Mouse (Mus musculus): ENCODE results near the gene Dhrs4. TPM values are rescaled to one million over a fixed set of nuclear protein-coding genes. Genes with fewer than 3 reads are reported as not detected.

Dhrs4 gene
- polyA plus RNA-seq, 1 experiment from 2014 or later: 61.0 TPM

DNA sequence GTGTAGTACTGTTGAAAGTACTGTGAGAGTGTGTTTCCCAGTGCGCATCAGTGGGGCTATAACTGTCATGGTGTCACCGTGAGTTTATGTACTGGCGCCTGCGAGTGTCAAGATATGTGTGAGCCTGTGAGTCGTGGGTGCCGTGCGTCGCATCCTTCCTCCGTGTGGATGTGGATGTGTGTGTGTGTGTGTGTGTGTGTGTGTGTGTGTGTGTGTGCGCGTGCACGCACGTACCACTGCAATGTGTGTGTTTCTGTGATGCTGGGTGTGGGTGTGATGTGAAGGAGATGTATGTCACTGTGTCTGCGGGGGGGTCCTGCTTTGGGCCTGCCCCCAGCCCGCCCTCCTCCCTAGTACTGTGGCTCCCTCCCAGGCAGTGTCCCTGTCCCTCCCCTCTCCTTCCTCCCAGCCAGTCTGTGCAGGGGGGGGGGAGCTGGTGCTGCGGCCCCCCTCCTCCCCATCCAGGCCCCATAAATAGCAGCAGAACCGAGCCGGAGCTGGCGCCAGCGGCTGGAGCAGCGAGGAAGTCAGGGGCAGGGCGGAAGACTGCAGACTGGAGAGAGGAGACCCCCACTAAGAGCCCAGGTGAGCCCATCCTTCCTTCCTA lies 31.7 kb downstream of the Dhrs4 start, which contains the start of gene Cpne6:
Cpne6 (plus strand) TSS at position 321 of the 607 bp plus-strand sequence.
- Histone ChIP-seq H3K4me3 (ENCODE audit: low read depth, low read length) (no peak within 1 kb of the TSS), H3K4me1 (replicated peaks; ENCODE audit: control insufficient read depth, insufficient read depth, low read length) (0 out of 2 replicates have a peak, but pooled peaks cover 3% of the 10 kb centered on the region), H3K36me3 (ENCODE audit: control insufficient read depth, insufficient read depth, low read length) (no peaks in the 10 kb centered on the region), H3K9ac (ENCODE audit: low read length) (no peak within 1 kb of the TSS), H3K27ac (ENCODE audit: low read depth) (no peak within 1 kb of the TSS), H3K27me3 (replicated peaks; ENCODE audit: control insufficient read depth, insufficient read depth, low read length) (no peaks in the 10 kb centered on the region), H3K4me2 (ENCODE audit: low read length) (no peak within 1 kb of the TSS), H3K9me3 (ENCODE audit: control insufficient read depth, low read length) (no peaks in the 10 kb centered on the region)
- WGBS: 59% methylated on average over 17 of the region's 22 CpGs
- ATAC-seq (replicated peaks; ENCODE audit: low FRiP score, low TSS enrichment, low read depth): no peak
- DNase-seq (ENCODE audit: low spot score): no peak

- no peak for DNase-seq (ENCODE audit: low spot score)
- Histone ChIP-seq H3K9ac (ENCODE audit: low read length) (no peak overlapping the region), H3K27me3 (replicated peaks; ENCODE audit: control insufficient read depth, insufficient read depth, low read length) (no peaks in the 10 kb centered on the region), H3K9me3 (ENCODE audit: control insufficient read depth, low read length) (no peaks in the 10 kb centered on the region), H3K4me2 (ENCODE audit: low read length) (no peak overlapping the region), H3K4me1 (replicated peaks; ENCODE audit: control insufficient read depth, insufficient read depth, low read length) (0 out of 2 replicates have a peak, but pooled peaks cover 3% of the 10 kb centered on the region), H3K36me3 (ENCODE audit: control insufficient read depth, insufficient read depth, low read length) (no peaks in the 10 kb centered on the region), H3K4me3 (ENCODE audit: low read depth, low read length) (no peak overlapping the region), H3K27ac (ENCODE audit: low read depth) (no peak overlapping the region)
- 45% methylated on average over 7 of the region's 7 CpGs for WGBS
- no peak; the same call in 1 of the 2 replicates for ATAC-seq (replicated peaks; ENCODE audit: low FRiP score, low TSS enrichment, low read depth)
Observed at GRCm38 (mm10) chr14:55511037-55511436, 32.5 kb downstream of the Dhrs4 start.

GRCm38 (mm10) chr14:55513927-55514326 lies 35.4 kb downstream of the Dhrs4 start:
- H3K36me3 ChIP-seq (ENCODE audit: control insufficient read depth, insufficient read depth, low read length): no peaks in the 10 kb centered on the region
- no peaks in the 10 kb centered on the region for H3K9me3 ChIP-seq (ENCODE audit: control insufficient read depth, low read length)
- H3K4me3 ChIP-seq (ENCODE audit: low read depth, low read length): no peak overlapping the region
- H3K9ac ChIP-seq (ENCODE audit: low read length): no peak overlapping the region
- 0 out of 2 replicates have a peak, but pooled peaks cover 3% of the 10 kb centered on the region for H3K4me1 ChIP-seq (replicated peaks; ENCODE audit: control insufficient read depth, insufficient read depth, low read length)
- no peak overlapping the region for H3K4me2 ChIP-seq (ENCODE audit: low read length)
- H3K27ac ChIP-seq (ENCODE audit: low read depth): no peak overlapping the region
- DNase-seq (ENCODE audit: low spot score) (no peak), ATAC-seq (replicated peaks; ENCODE audit: low FRiP score, low TSS enrichment, low read depth) (no peak)
- H3K27me3 ChIP-seq (replicated peaks; ENCODE audit: control insufficient read depth, insufficient read depth, low read length): no peaks in the 10 kb centered on the region
- WGBS: 60% methylated on average over 10 of the region's 10 CpGs

DNA sequence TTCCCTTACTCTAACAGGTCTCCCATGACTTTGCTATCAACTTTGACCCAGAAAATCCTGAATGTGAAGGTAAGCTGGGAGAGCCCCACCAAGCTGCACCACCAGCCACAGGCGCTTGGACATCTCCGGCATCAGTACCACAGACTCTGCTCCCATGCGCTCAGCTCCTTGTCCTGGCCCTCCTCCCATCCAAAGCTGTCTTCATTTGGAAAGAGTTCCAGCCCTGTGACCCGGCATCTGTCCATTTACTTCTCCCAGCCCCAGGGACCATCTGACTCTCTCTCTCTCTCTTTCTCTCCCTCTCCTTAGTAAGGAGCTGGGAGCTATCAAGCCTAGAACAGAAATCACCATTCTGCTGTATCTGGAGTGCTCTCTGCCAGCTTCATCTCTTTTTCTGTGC lies 37.3 kb downstream of the Dhrs4 start:
- Histone ChIP-seq H3K9me3 (ENCODE audit: control insufficient read depth, low read length) (no peaks in the 10 kb centered on the region), H3K4me3 (ENCODE audit: low read depth, low read length) (no peak overlapping the region), H3K9ac (ENCODE audit: low read length) (no peak overlapping the region), H3K36me3 (ENCODE audit: control insufficient read depth, insufficient read depth, low read length) (no peaks in the 10 kb centered on the region), H3K27ac (ENCODE audit: low read depth) (no peak overlapping the region), H3K27me3 (replicated peaks; ENCODE audit: control insufficient read depth, insufficient read depth, low read length) (peaks cover 14% of the 10 kb centered on the region), H3K4me2 (ENCODE audit: low read length) (no peak overlapping the region), H3K4me1 (replicated peaks; ENCODE audit: control insufficient read depth, insufficient read depth, low read length) (peaks cover under 1% of the 10 kb centered on the region; the same call in 1 of the 2 replicates)
- 86% methylated on average over 4 of the region's 4 CpGs for WGBS
- DNase-seq (ENCODE audit: low spot score) (no peak), ATAC-seq (replicated peaks; ENCODE audit: low FRiP score, low TSS enrichment, low read depth) (no peak)

- Histone ChIP-seq H3K27ac (ENCODE audit: low read depth) (no peak overlapping the region), H3K4me3 (ENCODE audit: low read depth, low read length) (no peak overlapping the region), H3K9ac (ENCODE audit: low read length) (no peak overlapping the region), H3K4me2 (ENCODE audit: low read length) (no peak overlapping the region), H3K27me3 (replicated peaks; ENCODE audit: control insufficient read depth, insufficient read depth, low read length) (peaks cover 41% of the 10 kb centered on the region), H3K9me3 (ENCODE audit: control insufficient read depth, low read length) (no peaks in the 10 kb centered on the region), H3K4me1 (replicated peaks; ENCODE audit: control insufficient read depth, insufficient read depth, low read length) (peaks cover 3% of the 10 kb centered on the region; the same call in 1 of the 2 replicates), H3K36me3 (ENCODE audit: control insufficient read depth, insufficient read depth, low read length) (no peaks in the 10 kb centered on the region)
- ATAC-seq (replicated peaks; ENCODE audit: low FRiP score, low TSS enrichment, low read depth) (no peak), DNase-seq (ENCODE audit: low spot score) (no peak)
- WGBS: 53% methylated on average over 2 of the region's 2 CpGs
Observed at GRCm38 (mm10) chr14:55518897-55519296, 40.3 kb downstream of the Dhrs4 start.

- H3K9me3 ChIP-seq (ENCODE audit: control insufficient read depth, low read length): no peaks in the 10 kb centered on the region
- no peak overlapping the region for H3K27ac ChIP-seq (ENCODE audit: low read depth)
- no peak overlapping the region for H3K4me3 ChIP-seq (ENCODE audit: low read depth, low read length)
- no peaks in the 10 kb centered on the region for H3K36me3 ChIP-seq (ENCODE audit: control insufficient read depth, insufficient read depth, low read length)
- H3K4me2 ChIP-seq (ENCODE audit: low read length): no peak overlapping the region
- WGBS: 62% methylated on average over 4 of the region's 4 CpGs
- DNase-seq (ENCODE audit: low spot score): no peak
- H3K9ac ChIP-seq (ENCODE audit: low read length): no peak overlapping the region
- no peak for ATAC-seq (replicated peaks; ENCODE audit: low FRiP score, low TSS enrichment, low read depth)
- peaks cover 45% of the 10 kb centered on the region for H3K27me3 ChIP-seq (replicated peaks; ENCODE audit: control insufficient read depth, insufficient read depth, low read length)
- peaks cover 3% of the 10 kb centered on the region; the same call in 1 of the 2 replicates for H3K4me1 ChIP-seq (replicated peaks; ENCODE audit: control insufficient read depth, insufficient read depth, low read length)
Observed at GRCm38 (mm10) chr14:55519604-55520003, 41.0 kb downstream of the Dhrs4 start.

- peaks cover 3% of the 10 kb centered on the region; the same call in 1 of the 2 replicates for H3K4me1 ChIP-seq (replicated peaks; ENCODE audit: control insufficient read depth, insufficient read depth, low read length)
- H3K36me3 ChIP-seq (ENCODE audit: control insufficient read depth, insufficient read depth, low read length): no peaks in the 10 kb centered on the region
- H3K27me3 ChIP-seq (replicated peaks; ENCODE audit: control insufficient read depth, insufficient read depth, low read length): peaks cover 46% of the 10 kb centered on the region
- H3K9ac ChIP-seq (ENCODE audit: low read length): peak overlapping the region; percentile 25; the same call in 1 of the 2 replicates
- peak overlapping the region; percentile 88 for H3K4me2 ChIP-seq (ENCODE audit: low read length)
- no peaks in the 10 kb centered on the region for H3K9me3 ChIP-seq (ENCODE audit: control insufficient read depth, low read length)
- H3K4me3 ChIP-seq (ENCODE audit: low read depth, low read length): peak overlapping the region; percentile 48
- no peak overlapping the region for H3K27ac ChIP-seq (ENCODE audit: low read depth)
- DNase-seq (ENCODE audit: low spot score): peak; percentile 64
- ATAC-seq (replicated peaks; ENCODE audit: low FRiP score, low TSS enrichment, low read depth): peak; percentile 59
- WGBS: under 1% methylated on average over 61 of the region's 61 CpGs
Observed at GRCm38 (mm10) chr14:55520451-55521361, 42.1 kb downstream of the Dhrs4 start.

- peaks cover 3% of the 10 kb centered on the region; the same call in 1 of the 2 replicates for H3K4me1 ChIP-seq (replicated peaks; ENCODE audit: control insufficient read depth, insufficient read depth, low read length)
- no peak for ATAC-seq (replicated peaks; ENCODE audit: low FRiP score, low TSS enrichment, low read depth)
- no peak overlapping the region for H3K4me2 ChIP-seq (ENCODE audit: low read length)
- no peak overlapping the region for H3K27ac ChIP-seq (ENCODE audit: low read depth)
- no peaks in the 10 kb centered on the region for H3K9me3 ChIP-seq (ENCODE audit: control insufficient read depth, low read length)
- H3K27me3 ChIP-seq (replicated peaks; ENCODE audit: control insufficient read depth, insufficient read depth, low read length): peaks cover 48% of the 10 kb centered on the region
- no peak overlapping the region for H3K9ac ChIP-seq (ENCODE audit: low read length)
- H3K4me3 ChIP-seq (ENCODE audit: low read depth, low read length): no peak overlapping the region
- no peaks in the 10 kb centered on the region for H3K36me3 ChIP-seq (ENCODE audit: control insufficient read depth, insufficient read depth, low read length)
- WGBS: 45% methylated on average over 4 of the region's 4 CpGs
- DNase-seq (ENCODE audit: low spot score): no peak
Observed at GRCm38 (mm10) chr14:55524062-55524461, 45.5 kb downstream of the Dhrs4 start.
